ENCODE assay signal across 19 mouse cellular contexts in genomic region chr1:154686861-154687260, GRCm38 (mm10).
DNase-seq lines count a peak whose midpoint lies in the region; ATAC-seq lines count a peak whose summit lies in the region.
"Had no signal": no experiment of that assay in that cellular context is flagged by ENCODE, and none has a peak within 500 bp of the region (broad histone marks: within the 10 kb centered on the region; RNA-seq: fewer than 3 reads in every experiment).

No protein-coding gene starts in this region.

- 54% methylated on average over 6 of the region's 6 CpGs for WGBS in midbrain, embryonic 11.5 days
- 44% methylated on average over 6 of the region's 6 CpGs for WGBS in midbrain, embryonic 15.5 days

- no peaks in the 10 kb centered on the region for H3K27me3 ChIP-seq in midbrain, embryonic 11.5 days (ENCODE audit: control insufficient read depth, insufficient read depth, low read length)
- H3K27me3 ChIP-seq in midbrain, embryonic 15.5 days (replicated peaks) = no peaks in the 10 kb centered on the region
- H3K27me3 ChIP-seq: hindbrain, embryonic 15.5 days; limb, embryonic 13.5 days; liver, embryonic 15.5 days had no signal

- no peaks in the 10 kb centered on the region for H3K9me3 ChIP-seq in midbrain, embryonic 11.5 days (ENCODE audit: control insufficient read depth, low read length)
- no peaks in the 10 kb centered on the region for H3K9me3 ChIP-seq in midbrain, embryonic 15.5 days
- H3K9me3 ChIP-seq: hindbrain, embryonic 15.5 days; limb, embryonic 13.5 days; liver, embryonic 15.5 days had no signal

- H3K27ac ChIP-seq in midbrain, embryonic 11.5 days (ENCODE audit: low read depth, low read length) = no peak overlapping the region
- no peak overlapping the region for H3K27ac ChIP-seq in midbrain, embryonic 15.5 days
- H3K27ac ChIP-seq: hindbrain, embryonic 15.5 days; kidney, postnatal 0 days; limb, embryonic 13.5 days; liver, embryonic 15.5 days; stomach, postnatal 0 days had no signal

- peak; percentile 64 for ATAC-seq in midbrain, embryonic 11.5 days (ENCODE audit: low FRiP score)
- no peak for ATAC-seq in midbrain, embryonic 15.5 days (replicated peaks)
- ATAC-seq: CD4-positive, CD25-positive, alpha-beta regulatory T cell, adult 4 months; forebrain, postnatal 0 days had no signal

- peak; percentile 79 for DNase-seq in midbrain, embryonic 11.5 days (ENCODE audit: low spot score, missing footprints)
- DNase-seq in cerebellum, adult 18-20 months = peak; percentile 47 to 57
- peak; percentile 61 to 83 for DNase-seq in cerebellum, postnatal 14 days
- peak; percentile 14 for DNase-seq in skeletal muscle tissue, adult 2 months (ENCODE audit: low read depth, low spot score)
- DNase-seq in embryo, embryonic 10 days (ENCODE audit: low spot score) = no peak
- DNase-seq in right cerebral cortex, postnatal 14 days = no peak
- DNase-seq: forebrain, postnatal 0 days; kidney, adult 11 months; lung, postnatal 14 days; right cerebral cortex, postnatal 25 days; thymus, postnatal 14 days had no signal

- no peak overlapping the region for H3K9ac ChIP-seq in midbrain, embryonic 11.5 days (ENCODE audit: low read length)
- no peak overlapping the region for H3K9ac ChIP-seq in midbrain, embryonic 15.5 days
- H3K9ac ChIP-seq: forebrain, postnatal 0 days; hindbrain, embryonic 15.5 days; limb, embryonic 13.5 days; liver, embryonic 15.5 days had no signal

- H3K36me3 ChIP-seq in midbrain, embryonic 11.5 days (ENCODE audit: control insufficient read depth, insufficient read depth, low read length) = no peaks in the 10 kb centered on the region
- H3K36me3 ChIP-seq in midbrain, embryonic 15.5 days (replicated peaks) = no peaks in the 10 kb centered on the region
- H3K36me3 ChIP-seq: hindbrain, embryonic 15.5 days; limb, embryonic 13.5 days; liver, embryonic 15.5 days had no signal

- H3K4me3 ChIP-seq in midbrain, embryonic 11.5 days (ENCODE audit: low read depth, low read length) = no peak overlapping the region
- no peak overlapping the region for H3K4me3 ChIP-seq in midbrain, embryonic 15.5 days
- H3K4me3 ChIP-seq: erythroblast, embryonic 14.5 days; hindbrain, embryonic 15.5 days; limb, embryonic 13.5 days; liver, embryonic 15.5 days had no signal

- H3K4me2 ChIP-seq in midbrain, embryonic 11.5 days = no peak overlapping the region
- no peak overlapping the region for H3K4me2 ChIP-seq in midbrain, embryonic 15.5 days
- H3K4me2 ChIP-seq: hindbrain, embryonic 15.5 days; limb, embryonic 13.5 days; liver, embryonic 15.5 days had no signal

- no peaks in the 10 kb centered on the region for H3K4me1 ChIP-seq in midbrain, embryonic 11.5 days (ENCODE audit: control insufficient read depth, insufficient read depth, low read length)
- H3K4me1 ChIP-seq in midbrain, embryonic 15.5 days = peaks cover 4% of the 10 kb centered on the region
- H3K4me1 ChIP-seq: liver, embryonic 15.5 days had no signal

Comparison
In these comparisons a context has a peak if more than half of its experiments do, and no peak if none do; other contexts are left out.
1. DNase-seq: peak in midbrain, embryonic 11.5 days (single experiment), cerebellum, adult 18-20 months (2 of 2), cerebellum, postnatal 14 days (2 of 2) and skeletal muscle tissue, adult 2 months (single experiment); none in embryo, embryonic 10 days (single experiment) and right cerebral cortex, postnatal 14 days (single experiment).